Mouse (Mus musculus): ENCODE results near the gene Osgep.
A peak's percentile ranks its signal among the peaks of the same experiment; 100 is the strongest.
"Not testable (repeated sequence)": the region's sequence is repeated elsewhere in the genome, so short reads cannot be mapped to it uniquely, and the experiment has no call there.

Gene Osgep

DNA sequence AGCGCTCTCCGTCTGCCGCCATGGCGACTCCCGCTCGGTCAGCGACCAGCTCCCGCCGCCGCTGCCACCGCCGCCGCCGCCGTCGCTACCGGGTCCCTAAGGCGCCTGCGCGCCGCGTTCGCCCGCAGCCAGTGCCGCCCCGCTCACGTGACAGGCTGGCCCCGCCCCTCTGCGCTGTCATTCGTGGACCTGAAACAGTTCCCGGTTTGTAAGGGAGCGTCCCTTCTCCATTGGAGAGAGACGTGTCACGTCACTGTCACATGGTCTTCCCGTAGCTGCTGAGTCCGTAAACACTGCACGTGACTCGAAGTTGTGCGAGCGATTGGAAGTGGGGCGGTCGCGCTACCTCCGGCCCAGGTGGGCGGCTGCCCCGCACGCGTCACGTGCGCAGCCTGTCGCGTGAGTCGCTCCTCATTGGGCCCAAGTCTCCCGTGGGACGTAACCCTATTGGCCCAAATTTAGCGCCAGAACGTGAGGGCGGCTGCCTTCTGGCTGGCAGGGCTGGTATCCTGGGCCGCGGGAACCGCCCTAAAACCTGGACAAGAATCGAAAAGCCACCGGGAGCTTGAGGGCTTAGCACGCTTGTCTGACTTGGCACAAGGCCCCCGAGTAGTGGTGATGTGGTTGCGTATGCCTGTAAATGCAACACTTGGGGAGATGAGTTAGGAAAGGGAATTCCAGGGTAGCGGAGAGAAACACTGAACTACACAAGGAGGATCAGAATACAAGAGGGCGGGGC, 6.2 kb upstream of the Osgep start, which contains the start of the genes Pip4p1 and Pnp:
TSS of gene Pip4p1 (minus strand) at position 103 of the 739 bp plus-strand sequence.
TSS of gene Pnp (plus strand) at position 329 of the 739 bp plus-strand sequence.
- DNase-seq: peak; percentile 96

DNA sequence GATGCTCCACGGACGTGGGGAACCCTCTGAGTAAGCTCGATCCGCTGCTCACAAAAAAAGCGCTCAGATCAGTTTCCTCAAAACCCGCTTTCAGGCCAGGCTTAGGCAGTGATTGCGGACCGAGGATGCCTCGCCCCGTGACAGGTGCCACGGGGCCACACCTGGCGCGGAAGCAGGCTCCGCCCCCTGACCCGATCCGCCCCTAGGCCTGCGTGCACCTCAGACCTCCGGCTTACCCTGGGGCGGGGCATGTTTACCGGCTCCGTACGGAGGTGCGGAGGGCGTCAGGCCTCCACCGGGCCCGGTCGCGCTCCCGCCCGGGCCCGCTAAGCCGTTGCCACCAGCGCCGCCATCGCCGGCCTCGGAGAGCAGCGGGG, 5.7 kb upstream of the Osgep start:
- DNase-seq: peak; percentile 45

GRCm38 (mm10) chr14:50929951-50930350, 5.3 kb upstream of the Osgep start:
- DNase-seq: no peak

GRCm38 (mm10) chr14:50927366-50927765, 2.7 kb upstream of the Osgep start:
- no peak for DNase-seq

- DNase-seq: no peak
These were observed 623 bp upstream of the Osgep start for GRCm38 (mm10) chr14:50925111-50925920.

DNA sequence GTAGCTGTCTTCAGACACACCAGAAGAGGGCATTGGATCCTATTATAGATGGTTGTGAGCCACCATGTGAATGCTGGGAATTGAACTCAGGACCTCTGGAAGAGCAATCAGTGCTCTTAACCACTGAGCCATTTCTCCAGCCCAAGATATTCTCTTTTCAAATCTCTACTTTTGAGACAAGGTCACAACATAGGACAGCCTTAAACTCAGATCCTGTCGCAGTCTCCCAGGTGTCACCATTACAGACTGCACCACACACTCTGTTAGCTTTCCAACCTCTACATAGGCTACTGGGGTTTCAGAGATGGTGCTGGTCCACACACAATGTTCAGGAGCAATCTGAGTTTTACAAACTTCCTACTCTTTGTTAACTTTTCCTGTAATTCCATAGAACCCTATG, 1.3 kb downstream of the Osgep start:
- not testable (repeated sequence) for DNase-seq

DNA sequence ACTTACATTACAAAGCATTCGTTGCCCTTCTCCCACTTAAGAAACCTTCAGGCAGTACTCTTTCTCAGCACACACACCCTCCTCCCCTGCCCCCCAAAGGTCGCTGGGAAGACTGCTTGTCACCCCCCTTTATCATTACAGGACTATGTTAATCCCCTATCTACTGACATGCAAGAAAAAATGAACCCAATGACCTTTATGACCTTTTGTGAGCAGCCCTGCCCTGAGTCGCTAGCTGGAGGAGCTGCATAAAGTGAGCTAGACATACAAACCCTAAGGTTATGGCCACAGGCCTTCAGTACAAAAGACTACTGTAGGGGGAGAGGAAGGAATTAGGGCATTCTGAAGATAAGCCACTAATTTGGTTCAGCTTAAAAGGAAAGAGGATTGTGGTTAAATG, 13.3 kb downstream of the Osgep start:
- no peak for DNase-seq

- DNase-seq: no peak
These were observed 16.6 kb downstream of the Osgep start for GRCm38 (mm10) chr14:50908126-50908525.

DNA sequence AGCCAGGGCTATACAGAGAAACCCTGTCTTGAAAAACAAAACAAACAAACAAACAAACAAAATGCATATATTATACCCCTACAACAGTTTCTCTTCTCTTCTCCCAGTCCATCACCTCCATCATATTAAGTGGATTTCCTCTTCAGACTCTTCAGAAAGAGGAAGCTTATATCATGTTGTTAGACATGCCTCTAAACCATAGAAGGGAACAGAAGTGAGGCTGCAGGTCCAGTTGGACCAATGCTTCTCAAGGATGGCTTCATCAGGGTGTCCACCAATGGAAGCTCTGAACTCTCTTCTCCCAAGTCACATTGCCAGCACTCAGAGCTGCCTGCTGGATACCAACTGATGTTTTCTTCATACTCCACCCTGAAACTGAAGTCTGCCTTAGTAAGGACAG, 19.4 kb downstream of the Osgep start:
- not testable (repeated sequence) for DNase-seq

- no peak for DNase-seq
These were observed 19.9 kb downstream of the Osgep start for GRCm38 (mm10) chr14:50904828-50905129.

DNA sequence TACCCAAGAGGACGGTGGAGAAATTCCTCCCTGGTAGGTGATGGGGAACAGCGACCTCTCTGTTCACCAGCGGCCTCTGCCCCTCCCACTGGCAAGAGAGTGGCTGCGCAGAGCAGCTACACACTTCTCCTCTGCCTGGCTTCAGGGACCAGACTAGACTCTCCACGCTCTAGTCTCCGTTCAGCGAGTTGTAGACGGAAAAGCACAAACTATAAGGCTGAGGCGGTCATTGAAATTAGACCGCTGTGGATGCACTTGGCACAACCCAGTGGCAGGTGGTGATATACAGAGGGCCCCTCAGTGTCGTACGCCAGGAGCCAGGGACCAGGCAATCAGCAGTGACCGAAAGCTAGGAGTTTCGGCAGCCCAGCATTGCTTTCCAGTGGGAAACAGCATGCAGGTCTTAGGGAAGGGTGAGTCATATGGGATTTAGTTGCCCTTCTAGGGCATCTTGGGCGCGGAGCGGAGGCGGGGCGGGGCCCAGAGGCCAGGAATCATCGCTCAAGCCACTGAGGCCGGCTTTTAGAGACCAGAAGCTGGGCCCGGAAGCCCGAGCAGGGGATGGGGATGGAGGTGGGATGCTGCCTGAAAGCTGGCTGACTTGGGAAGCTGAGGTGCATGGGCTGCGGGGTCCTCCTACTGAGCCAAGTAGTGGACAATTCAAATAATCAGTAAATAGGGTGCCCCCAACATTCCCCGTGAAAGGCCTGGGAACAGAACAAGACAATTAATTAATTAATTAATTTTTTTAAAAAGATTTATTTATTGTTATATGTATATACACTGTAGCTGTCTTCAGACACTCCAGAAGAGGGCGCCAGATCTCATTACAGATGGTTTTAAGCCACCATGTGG, 20.5 kb downstream of the Osgep start:
- DNase-seq: no peak

DNA sequence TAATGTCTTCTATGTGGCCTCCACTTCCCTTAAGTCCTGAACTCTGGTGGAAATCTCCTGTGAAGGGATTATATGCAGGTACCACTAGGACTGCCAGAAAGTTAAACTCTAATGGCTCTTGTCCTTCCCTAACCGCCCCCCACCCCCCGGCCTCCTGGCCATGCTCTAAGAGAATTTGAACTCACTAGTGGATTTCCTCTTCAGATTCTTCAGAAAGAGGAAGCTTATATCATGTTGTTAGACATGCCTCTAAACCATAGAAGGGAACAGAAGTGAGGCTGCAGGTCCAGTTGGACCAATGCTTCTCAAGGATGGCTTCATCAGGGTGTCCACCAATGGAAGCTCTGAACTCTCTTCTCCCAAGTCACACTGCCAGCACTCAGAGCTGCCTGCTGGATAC, 26.7 kb downstream of the Osgep start:
- DNase-seq: not testable (repeated sequence)

DNA sequence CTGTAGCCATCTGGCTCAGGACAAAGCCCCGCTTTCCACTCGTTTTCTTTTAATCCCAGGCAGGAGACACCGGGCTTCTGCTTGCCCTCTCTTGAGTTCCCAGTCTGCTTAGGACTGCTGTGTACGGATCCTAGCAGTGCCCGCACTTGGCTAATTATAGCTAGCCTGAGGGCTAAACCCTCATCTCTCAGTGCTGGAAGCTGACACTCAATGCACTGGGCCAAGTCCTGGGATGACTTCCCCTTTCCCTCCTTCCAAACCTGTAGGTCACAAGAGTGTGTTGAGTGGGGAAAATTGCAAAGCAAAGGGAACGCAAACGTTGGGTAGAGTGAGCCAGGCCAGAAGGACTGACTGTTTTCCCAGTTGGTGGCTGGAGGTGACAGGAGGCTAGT, 27.3 kb downstream of the Osgep start, which contains the start of gene Klhl33:
TSS of gene Klhl33 (minus strand) at position 134 of the 392 bp plus-strand sequence.
- DNase-seq: no peak

DNA sequence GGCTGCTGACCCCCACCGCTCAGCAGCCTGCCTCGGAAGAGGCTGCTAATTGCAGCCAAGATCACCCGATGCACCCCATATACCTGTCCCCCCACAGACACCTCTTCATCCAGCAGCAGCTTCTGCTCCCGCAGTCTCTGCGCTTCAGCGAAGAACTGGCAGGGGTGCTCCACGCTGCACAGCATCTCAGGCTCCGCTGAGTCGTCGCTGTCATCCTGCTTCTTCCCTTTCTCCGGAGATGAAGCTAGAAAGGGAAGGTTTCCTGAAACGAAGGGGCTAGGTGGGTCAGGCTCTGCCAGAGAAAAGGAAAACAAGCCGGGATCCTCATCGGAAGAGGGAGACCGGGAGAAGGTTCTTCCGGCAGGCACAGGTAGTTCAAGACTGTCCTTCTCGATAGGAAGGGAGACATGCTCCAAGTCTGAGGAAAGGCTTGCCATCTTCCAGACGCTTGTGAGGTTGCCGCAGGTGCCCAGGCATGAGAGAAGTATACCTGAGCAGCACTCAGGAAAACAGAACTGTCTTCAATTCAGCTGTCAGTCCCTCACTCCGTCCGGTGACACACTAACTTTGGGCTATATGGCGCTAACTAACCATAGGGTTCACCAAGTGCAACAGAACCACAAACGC, 27.8 kb downstream of the Osgep start:
- peak; percentile 36 for DNase-seq

GRCm38 (mm10) chr14:50895985-50896746, 28.5 kb downstream of the Osgep start:
- DNase-seq: no peak

- no peak for DNase-seq
These were observed 29.3 kb downstream of the Osgep start for GRCm38 (mm10) chr14:50895407-50895806.

DNA sequence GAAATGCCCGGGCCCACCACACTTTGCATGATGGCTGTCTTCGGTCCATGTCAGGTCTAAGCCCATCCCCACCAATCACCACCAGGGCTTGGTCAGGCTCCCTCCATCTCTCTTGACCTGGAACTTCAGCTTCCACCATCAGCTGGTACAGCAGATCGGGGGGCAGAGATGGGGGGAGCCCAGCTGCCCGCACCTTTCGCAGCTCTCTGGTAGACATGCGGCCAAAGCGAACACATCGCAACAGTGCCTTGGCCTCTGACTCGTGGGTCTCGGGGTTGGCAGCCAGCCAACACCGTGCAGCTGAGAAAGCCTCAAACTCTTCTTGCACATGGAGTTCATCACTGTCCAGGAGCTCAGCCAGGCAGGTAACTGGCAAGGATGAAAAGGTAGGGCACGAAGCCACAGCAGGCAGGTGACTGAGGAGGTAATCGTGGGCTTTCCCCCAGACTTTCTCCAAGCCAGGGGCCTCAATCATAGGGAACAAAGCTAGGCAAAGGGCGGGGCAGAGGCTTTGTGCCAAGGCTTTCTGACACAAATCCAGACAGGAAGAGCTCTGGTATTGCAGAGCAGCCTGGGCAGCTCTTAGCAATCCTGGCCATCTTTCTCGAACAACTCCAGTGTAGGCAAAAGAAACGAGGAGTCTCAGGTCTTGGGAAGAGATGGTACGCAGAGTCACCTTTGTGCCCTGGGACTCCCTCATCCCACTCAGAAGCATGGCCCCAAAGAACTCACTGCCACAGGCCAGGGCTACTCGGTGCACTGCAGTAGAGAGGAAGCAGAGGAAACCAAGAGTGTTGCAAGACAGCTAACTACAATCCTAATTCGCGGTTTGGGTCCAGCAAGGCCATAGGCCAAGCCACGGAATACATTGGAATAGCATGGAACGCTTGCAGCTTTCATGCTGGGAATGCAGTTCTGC, 31.9 kb downstream of the Osgep start:
- DNase-seq: no peak

DNA sequence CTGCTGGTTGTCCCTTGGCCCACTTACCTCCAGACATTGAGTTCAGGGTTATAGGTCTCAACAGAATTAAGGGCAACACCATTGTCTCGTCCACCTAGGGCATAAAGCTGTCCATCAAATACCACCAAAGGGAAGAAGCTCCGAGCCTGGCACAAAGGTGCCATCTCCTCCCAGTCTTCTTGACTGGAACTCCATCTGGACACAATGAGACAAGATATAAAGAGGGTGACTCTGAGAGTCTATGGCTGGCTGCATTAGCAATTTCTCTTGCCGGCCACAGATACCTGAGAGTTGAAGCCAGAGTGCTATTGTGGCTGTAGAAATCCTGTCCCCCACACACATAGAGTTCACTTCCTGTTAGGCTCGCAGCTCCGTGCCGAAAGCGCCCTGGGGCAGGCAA, 32.6 kb downstream of the Osgep start:
- DNase-seq: no peak

DNA sequence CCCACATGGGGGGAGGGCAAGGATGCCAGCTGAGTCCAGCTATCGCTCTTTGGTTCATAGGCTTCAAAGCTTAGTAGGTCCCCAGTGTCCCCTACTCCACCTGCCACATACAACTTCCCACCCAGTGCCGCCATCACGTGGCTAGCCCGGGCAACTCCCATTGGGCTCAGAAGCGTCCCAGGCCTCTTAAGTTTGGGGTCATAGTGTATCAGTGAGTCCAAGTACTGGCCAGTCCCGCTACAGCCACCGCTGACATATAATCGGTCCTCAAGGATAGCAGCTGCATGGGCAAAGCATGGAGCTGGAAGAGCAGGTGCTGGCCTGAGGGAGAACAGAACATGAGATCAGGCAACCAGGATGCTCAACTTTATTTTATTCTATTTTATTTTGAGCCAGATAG, 33.1 kb downstream of the Osgep start:
- DNase-seq: no peak

GRCm38 (mm10) chr14:50876236-50876950, 48.3 kb downstream of the Osgep start:
- no peak for DNase-seq

All from right cerebral cortex, postnatal 4 days (tissue).